Mouse (Mus musculus): Measurements from ENCODE around the gene Abcb8. TPM values are rescaled to one million over a fixed set of nuclear protein-coding genes. Genes with fewer than 3 reads are reported as not detected.
A peak's percentile ranks its signal among the peaks of the same experiment; 100 is the strongest.
"Not testable (repeated sequence)": the region's sequence is repeated elsewhere in the genome, so short reads cannot be mapped to it uniquely, and the experiment has no call there.

The Abcb8 gene
- polyA plus RNA-seq, 1 experiment from 2014 or later = 80.3 TPM

DNA sequence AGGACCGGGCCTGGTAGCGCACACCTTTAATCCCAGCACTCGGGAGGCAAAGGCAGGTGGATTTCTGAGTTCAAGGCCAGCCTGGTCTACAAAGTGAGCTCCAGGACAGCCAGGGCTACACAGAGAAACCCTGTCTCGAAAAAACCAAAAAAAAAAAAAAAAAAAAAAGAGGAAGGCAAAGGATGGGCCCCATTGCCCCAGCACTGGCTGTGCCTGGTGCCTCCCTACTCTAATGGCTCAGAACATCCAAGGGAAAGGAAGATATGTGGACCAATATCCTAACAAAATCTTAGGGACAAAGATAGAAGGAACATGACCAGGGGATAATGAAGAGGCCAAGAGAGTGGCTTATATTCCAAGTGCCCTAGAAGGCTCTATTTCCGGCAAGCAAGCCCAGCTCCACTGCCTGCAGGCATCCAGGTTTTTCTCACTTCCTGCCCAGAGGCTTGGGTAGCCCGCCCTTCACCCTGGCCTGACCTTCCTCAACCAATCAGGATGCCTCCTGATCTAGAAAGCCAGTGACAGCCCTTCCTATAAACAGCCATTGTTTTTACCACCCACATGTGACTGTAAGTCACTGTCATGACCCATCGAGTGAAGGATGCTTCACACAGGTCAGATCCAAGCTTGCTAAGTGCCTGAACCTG, 4.3 kb upstream of the Abcb8 start:
- no peaks in the 10 kb centered on the region for H3K36me3 ChIP-seq (ENCODE audit: insufficient read depth, low read length)
- no peaks in the 10 kb centered on the region for H3K9me3 ChIP-seq (ENCODE audit: low read length)
- H3K27ac ChIP-seq (ENCODE audit: low read length) = no peak overlapping the region
- peaks cover 39% of the 10 kb centered on the region for H3K4me1 ChIP-seq (ENCODE audit: insufficient read depth, low read length)
- H3K4me3 ChIP-seq (ENCODE audit: low read length) = no peak overlapping the region
- H3K27me3 ChIP-seq (ENCODE audit: insufficient read depth, low read length) = peaks cover 21% of the 10 kb centered on the region
- 59% methylated on average over 6 of the region's 7 CpGs for WGBS
- no peak overlapping the region for H3K4me2 ChIP-seq (replicated peaks; ENCODE audit: low read depth, low read length)
- ATAC-seq (ENCODE audit: low FRiP score, low TSS enrichment) = no peak
- H3K9ac ChIP-seq (replicated peaks; ENCODE audit: low read length) = no peak overlapping the region

DNA sequence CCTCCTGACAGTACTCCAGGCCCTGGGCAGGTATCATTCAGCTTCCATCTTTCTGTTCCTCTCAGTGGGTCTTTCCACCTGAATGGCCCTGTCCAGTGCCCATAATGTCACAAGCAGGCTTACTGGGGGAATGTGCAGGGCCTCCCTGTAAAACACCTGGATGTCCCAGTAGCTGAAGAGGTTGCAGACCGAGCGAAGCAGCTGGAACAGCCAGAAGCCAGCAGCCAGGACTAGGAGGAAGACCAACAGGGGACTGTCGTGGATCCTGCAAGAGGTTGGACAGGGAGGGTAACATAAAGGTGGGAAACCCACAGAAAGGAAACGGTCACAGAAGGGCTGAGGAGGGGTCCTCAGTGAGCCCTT, 3.8 kb upstream of the Abcb8 start:
- Histone ChIP-seq H3K9me3 (ENCODE audit: low read length) (no peaks in the 10 kb centered on the region), H3K4me2 (replicated peaks; ENCODE audit: low read depth, low read length) (no peak overlapping the region), H3K27ac (ENCODE audit: low read length) (no peak overlapping the region), H3K27me3 (ENCODE audit: insufficient read depth, low read length) (peaks cover 21% of the 10 kb centered on the region), H3K4me1 (ENCODE audit: insufficient read depth, low read length) (peaks cover 34% of the 10 kb centered on the region), H3K36me3 (ENCODE audit: insufficient read depth, low read length) (no peaks in the 10 kb centered on the region), H3K9ac (replicated peaks; ENCODE audit: low read length) (no peak overlapping the region), H3K4me3 (ENCODE audit: low read length) (no peak overlapping the region)
- 73% methylated on average over 4 of the region's 4 CpGs for WGBS
- no peak for ATAC-seq (ENCODE audit: low FRiP score, low TSS enrichment)

GRCm38 (mm10) chr5:24391864-24392263, 1.6 kb upstream of the Abcb8 start, which contains the start of gene Atg9b:
TSS of gene Atg9b (minus strand) at chr5:24392143.
- H3K27ac ChIP-seq (ENCODE audit: low read length) = no peak within 1 kb of the TSS

GRCm38 (mm10) chr5:24392724-24393123, 739 bp upstream of the Abcb8 start:
- H3K9me3 ChIP-seq (ENCODE audit: low read length) = no peaks in the 10 kb centered on the region
- ATAC-seq (ENCODE audit: low FRiP score, low TSS enrichment) = no peak
- WGBS = 74% methylated on average over 7 of the region's 7 CpGs
- H3K36me3 ChIP-seq (ENCODE audit: insufficient read depth, low read length) = no peaks in the 10 kb centered on the region
- no peak overlapping the region for H3K4me2 ChIP-seq (replicated peaks; ENCODE audit: low read depth, low read length)
- H3K27ac ChIP-seq (ENCODE audit: low read length) = no peak overlapping the region
- H3K4me3 ChIP-seq (ENCODE audit: low read length) = no peak overlapping the region
- H3K27me3 ChIP-seq (ENCODE audit: insufficient read depth, low read length) = peaks cover 5% of the 10 kb centered on the region; the same call in 1 of the 2 replicates
- peaks cover 27% of the 10 kb centered on the region for H3K4me1 ChIP-seq (ENCODE audit: insufficient read depth, low read length)
- H3K9ac ChIP-seq (replicated peaks; ENCODE audit: low read length) = no peak overlapping the region

More at GRCm38 (mm10) chr5:24391864-24392263, 1.6 kb upstream of the Abcb8 start, which contains the start of gene Atg9b:
- WGBS = 83% methylated on average over 7 of the region's 7 CpGs
- Histone ChIP-seq H3K4me3 (ENCODE audit: low read length) (no peak within 1 kb of the TSS), H3K9me3 (ENCODE audit: low read length) (no peaks in the 10 kb centered on the region), H3K36me3 (ENCODE audit: insufficient read depth, low read length) (no peaks in the 10 kb centered on the region), H3K9ac (replicated peaks; ENCODE audit: low read length) (no peak within 1 kb of the TSS), H3K4me1 (ENCODE audit: insufficient read depth, low read length) (peaks cover 36% of the 10 kb centered on the region), H3K4me2 (replicated peaks; ENCODE audit: low read depth, low read length) (no peak within 1 kb of the TSS), H3K27me3 (ENCODE audit: insufficient read depth, low read length) (peaks cover 13% of the 10 kb centered on the region)
- ATAC-seq (ENCODE audit: low FRiP score, low TSS enrichment) = no peak

- no peaks in the 10 kb centered on the region for H3K9me3 ChIP-seq (ENCODE audit: low read length)
- peak overlapping the region; percentile 54 for H3K27ac ChIP-seq (ENCODE audit: low read length)
- peak overlapping the region; percentile 76 for H3K9ac ChIP-seq (replicated peaks; ENCODE audit: low read length)
- H3K4me2 ChIP-seq (replicated peaks; ENCODE audit: low read depth, low read length) = peak overlapping the region; percentile 53
- WGBS = under 1% methylated on average over 36 of the region's 36 CpGs
- H3K36me3 ChIP-seq (ENCODE audit: insufficient read depth, low read length) = no peaks in the 10 kb centered on the region
- H3K27me3 ChIP-seq (ENCODE audit: insufficient read depth, low read length) = no peaks in the 10 kb centered on the region
- H3K4me1 ChIP-seq (ENCODE audit: insufficient read depth, low read length) = peaks cover 16% of the 10 kb centered on the region; the same call in 1 of the 2 replicates
- ATAC-seq (ENCODE audit: low FRiP score, low TSS enrichment) = peak; percentile 97
- peak overlapping the region; percentile 58 for H3K4me3 ChIP-seq (ENCODE audit: low read length)
These were observed 867 bp downstream of the Abcb8 start for GRCm38 (mm10) chr5:24394165-24394894.

DNA sequence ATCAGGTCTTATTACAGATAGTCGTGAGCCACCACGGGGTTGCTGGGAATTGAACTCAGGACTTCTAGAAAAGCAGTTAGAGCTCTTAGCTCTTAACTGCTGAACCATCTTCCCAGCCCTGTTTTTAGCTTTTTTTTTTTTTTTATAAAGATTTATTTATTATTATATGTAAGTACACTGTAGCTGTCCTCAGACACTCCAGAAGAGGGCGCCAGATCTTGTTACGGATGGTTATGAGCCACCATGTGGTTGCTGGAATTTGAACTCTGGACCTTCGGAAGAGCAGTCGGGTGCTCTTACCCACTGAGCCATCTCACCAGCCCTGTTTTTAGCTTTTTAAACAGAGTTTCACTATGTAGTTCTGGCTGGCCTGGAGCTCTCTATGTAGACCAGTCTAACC, 2.8 kb downstream of the Abcb8 start:
- H3K27ac ChIP-seq (ENCODE audit: low read length); H3K4me3 ChIP-seq (ENCODE audit: low read length); H3K36me3 ChIP-seq (ENCODE audit: insufficient read depth, low read length); H3K27me3 ChIP-seq (ENCODE audit: insufficient read depth, low read length); ATAC-seq (ENCODE audit: low FRiP score, low TSS enrichment); H3K4me2 ChIP-seq (replicated peaks; ENCODE audit: low read depth, low read length); H3K4me1 ChIP-seq (ENCODE audit: insufficient read depth, low read length); H3K9ac ChIP-seq (replicated peaks; ENCODE audit: low read length); H3K9me3 ChIP-seq (ENCODE audit: low read length): not testable (repeated sequence)
- 90% methylated on average over 6 of the region's 6 CpGs for WGBS

DNA sequence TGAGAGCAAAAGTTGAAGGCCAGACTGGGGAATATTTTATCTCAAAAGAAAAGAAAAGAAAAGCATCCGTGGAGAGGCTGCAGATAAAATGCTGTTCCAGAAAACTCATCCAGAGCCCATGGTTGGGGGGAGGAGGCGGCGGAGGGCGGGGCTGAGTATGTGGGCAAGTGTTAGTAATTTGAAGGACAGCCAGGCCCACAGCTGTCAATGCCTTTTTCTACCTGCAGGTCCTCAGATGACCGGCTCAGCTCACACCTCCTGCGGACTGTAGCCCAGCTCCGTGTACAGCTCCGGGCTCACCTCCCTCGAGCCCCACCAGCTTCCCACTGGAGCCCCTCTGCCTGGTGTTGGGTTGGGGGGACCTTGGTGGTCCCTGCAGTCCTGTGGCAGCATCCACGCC, 6.2 kb downstream of the Abcb8 start:
- H3K4me3 ChIP-seq (ENCODE audit: low read length) = no peak overlapping the region
- H3K27me3 ChIP-seq (ENCODE audit: insufficient read depth, low read length) = no peaks in the 10 kb centered on the region
- H3K27ac ChIP-seq (ENCODE audit: low read length) = no peak overlapping the region
- peaks cover 5% of the 10 kb centered on the region; the same call in 1 of the 2 replicates for H3K4me1 ChIP-seq (ENCODE audit: insufficient read depth, low read length)
- ATAC-seq (ENCODE audit: low FRiP score, low TSS enrichment) = no peak
- H3K36me3 ChIP-seq (ENCODE audit: insufficient read depth, low read length) = peaks cover 5% of the 10 kb centered on the region
- no peaks in the 10 kb centered on the region for H3K9me3 ChIP-seq (ENCODE audit: low read length)
- H3K9ac ChIP-seq (replicated peaks; ENCODE audit: low read length) = no peak overlapping the region
- WGBS = 89% methylated on average over 10 of the region's 10 CpGs
- H3K4me2 ChIP-seq (replicated peaks; ENCODE audit: low read depth, low read length) = no peak overlapping the region

GRCm38 (mm10) chr5:24400362-24400761, 6.9 kb downstream of the Abcb8 start:
- Histone ChIP-seq H3K36me3 (ENCODE audit: insufficient read depth, low read length) (peaks cover 5% of the 10 kb centered on the region), H3K27me3 (ENCODE audit: insufficient read depth, low read length) (no peaks in the 10 kb centered on the region), H3K9me3 (ENCODE audit: low read length) (no peaks in the 10 kb centered on the region), H3K4me2 (replicated peaks; ENCODE audit: low read depth, low read length) (no peak overlapping the region), H3K4me1 (ENCODE audit: insufficient read depth, low read length) (no peaks in the 10 kb centered on the region), H3K4me3 (ENCODE audit: low read length) (no peak overlapping the region), H3K9ac (replicated peaks; ENCODE audit: low read length) (no peak overlapping the region), H3K27ac (ENCODE audit: low read length) (no peak overlapping the region)
- no peak for ATAC-seq (ENCODE audit: low FRiP score, low TSS enrichment)
- 94% methylated on average over 11 of the region's 11 CpGs for WGBS

- Histone ChIP-seq H3K4me2 (replicated peaks; ENCODE audit: low read depth, low read length) (no peak overlapping the region), H3K27ac (ENCODE audit: low read length) (no peak overlapping the region), H3K36me3 (ENCODE audit: insufficient read depth, low read length) (peaks cover 8% of the 10 kb centered on the region), H3K4me1 (ENCODE audit: insufficient read depth, low read length) (no peaks in the 10 kb centered on the region), H3K27me3 (ENCODE audit: insufficient read depth, low read length) (no peaks in the 10 kb centered on the region), H3K9ac (replicated peaks; ENCODE audit: low read length) (no peak overlapping the region), H3K9me3 (ENCODE audit: low read length) (no peaks in the 10 kb centered on the region), H3K4me3 (ENCODE audit: low read length) (no peak overlapping the region)
- ATAC-seq (ENCODE audit: low FRiP score, low TSS enrichment) = no peak
- WGBS = 90% methylated on average over 5 of the region's 5 CpGs
These were observed 7.6 kb downstream of the Abcb8 start for GRCm38 (mm10) chr5:24400911-24401605.
